8 mouse cellular contexts compared by ENCODE assay signal in genomic region chr4:108460156-108460923, GRCm38 (mm10). TPM values are rescaled to one million over a fixed set of nuclear protein-coding genes. Genes with fewer than 3 reads are reported as not detected.
DNase-seq lines count a peak whose midpoint lies in the region; ATAC-seq and TF ChIP-seq lines count a peak whose summit lies in the region.

No protein-coding gene starts in this region.

- under 1% methylated on average over 57 of the region's 59 CpGs for WGBS in forebrain, postnatal 0 days
- WGBS in lung, embryonic 15.5 days = under 1% methylated on average over 59 of the region's 59 CpGs
- 1% methylated on average over 54 of the region's 59 CpGs for WGBS in olfactory bulb, adult 2 months
- under 1% methylated on average over 59 of the region's 59 CpGs for WGBS in thymus, adult 2 months

- peak overlapping the region; percentile 95 for H3K9ac ChIP-seq in forebrain, postnatal 0 days
- H3K9ac ChIP-seq in lung, embryonic 15.5 days = peak overlapping the region; percentile 87

- no peaks in the 10 kb centered on the region for H3K9me3 ChIP-seq in forebrain, postnatal 0 days (ENCODE audit: low read length)
- no peaks in the 10 kb centered on the region for H3K9me3 ChIP-seq in lung, embryonic 15.5 days

- peak; percentile 46 for TF ChIP-seq CTCF in forebrain, postnatal 0 days (IDR thresholded peaks at IDR 0.05; ENCODE audit: low read depth)
- no peak for TF ChIP-seq CTCF in olfactory bulb, adult 2 months (IDR thresholded peaks at IDR 0.05; ENCODE audit: insufficient read depth, low read depth, low read length)
- peak; percentile 59; the same call in 1 of the 2 replicates for TF ChIP-seq CTCF in thymus, adult 2 months (IDR thresholded peaks at IDR 0.05; ENCODE audit: borderline replicate concordance, control insufficient read depth, extremely low read depth, insufficient read depth, low read length, poor library complexity)

- no peak for TF ChIP-seq POLR2A in olfactory bulb, adult 2 months (IDR thresholded peaks at IDR 0.05; ENCODE audit: insufficient read depth, low read depth, low read length)
- peak; percentile 69; the same call in 1 of the 2 replicates for TF ChIP-seq POLR2A in thymus, adult 2 months (IDR thresholded peaks at IDR 0.05; ENCODE audit: control insufficient read depth, extremely low read depth, insufficient read depth, low read length, poor library complexity)

- peak overlapping the region; percentile 73 for H3K4me2 ChIP-seq in forebrain, postnatal 0 days (ENCODE audit: low read depth)
- peak overlapping the region; percentile 93 for H3K4me2 ChIP-seq in lung, embryonic 15.5 days

- peaks cover 9% of the 10 kb centered on the region for H3K4me1 ChIP-seq in forebrain, postnatal 0 days (ENCODE audit: insufficient read depth)
- peaks cover 14% of the 10 kb centered on the region for H3K4me1 ChIP-seq in lung, embryonic 15.5 days
- no peaks in the 10 kb centered on the region for H3K4me1 ChIP-seq in olfactory bulb, adult 2 months (ENCODE audit: control insufficient read depth, insufficient read depth, low read length)
- peaks cover 2% of the 10 kb centered on the region; the same call in 1 of the 2 replicates for H3K4me1 ChIP-seq in thymus, adult 2 months (replicated peaks; ENCODE audit: control insufficient read depth, insufficient read depth, low read length)

- peak; percentile 38 for ATAC-seq in forebrain, postnatal 0 days
- peak; percentile 59 for ATAC-seq in lung, embryonic 15.5 days (ENCODE audit: borderline replicate concordance, extremely low read depth, low FRiP score, low TSS enrichment)

- peak overlapping the region; percentile 99 for H3K27ac ChIP-seq in forebrain, postnatal 0 days (ENCODE audit: low read depth, low read length)
- H3K27ac ChIP-seq in lung, embryonic 15.5 days = peak overlapping the region; percentile 97
- peak overlapping the region; percentile 6; the same call in 1 of the 2 replicates for H3K27ac ChIP-seq in olfactory bulb, adult 2 months (ENCODE audit: insufficient read depth, low read depth, low read length)
- H3K27ac ChIP-seq in thymus, adult 2 months (ENCODE audit: control insufficient read depth, insufficient read depth, low read length) = peak overlapping the region; percentile 92

- DNase-seq in MEL-GATA-1-ER (ENCODE audit: extremely low read depth, low read depth) = peak; percentile 66
- DNase-seq in cerebellum, adult 18-20 months = peak; percentile 74 to 78
- peak; percentile 73 for DNase-seq in forebrain, postnatal 0 days
- peak; percentile 62 for DNase-seq in heart, postnatal 4 days
- peak; percentile 22 for DNase-seq in layer of hippocampus, adult 9-10 months (ENCODE audit: low spot score)
- DNase-seq in thymus, adult 2 months = peak; percentile 89

- peak overlapping the region; percentile 90 for H3K4me3 ChIP-seq in forebrain, postnatal 0 days (ENCODE audit: low read depth, low read length)
- H3K4me3 ChIP-seq in lung, embryonic 15.5 days = peak overlapping the region; percentile 83
- H3K4me3 ChIP-seq in olfactory bulb, adult 2 months (ENCODE audit: insufficient read depth, low read depth, low read length) = peak overlapping the region; percentile 79
- peak overlapping the region; percentile 92 for H3K4me3 ChIP-seq in thymus, adult 2 months (ENCODE audit: control insufficient read depth, insufficient read depth, low read length)

- H3K36me3 ChIP-seq in forebrain, postnatal 0 days (ENCODE audit: insufficient read depth) = no peaks in the 10 kb centered on the region
- H3K36me3 ChIP-seq in lung, embryonic 15.5 days = no peaks in the 10 kb centered on the region
- H3K36me3 ChIP-seq in thymus, adult 2 months (ENCODE audit: control insufficient read depth, insufficient read depth, low read length) = no peaks in the 10 kb centered on the region

- H3K27me3 ChIP-seq in forebrain, postnatal 0 days (ENCODE audit: insufficient read depth, low read length) = no peaks in the 10 kb centered on the region
- no peaks in the 10 kb centered on the region for H3K27me3 ChIP-seq in lung, embryonic 15.5 days
- no peaks in the 10 kb centered on the region for H3K27me3 ChIP-seq in thymus, adult 2 months (ENCODE audit: control insufficient read depth, insufficient read depth, low read length)

RNA-seq across cellular contexts. Expression of gene Tut4, which starts 1.1 kb away (rescaled TPM):
- 87.8 and 89.2 TPM in 2 replicates for total RNA-seq in forebrain, postnatal 0 days (2014; rRNA removed)
- polyA plus RNA-seq in forebrain, postnatal 0 days (2015; fragmentation: Nextera tagmentation; extraction: Ambion mirVana) = 19.8 and 37.2 TPM in 2 replicates
- total RNA-seq in heart, postnatal 4 days (2021) = 10 to 100 TPM; 47.7 to 49.3 TPM
- 60.1 and 60.7 TPM in 2 replicates for polyA plus RNA-seq in lung, embryonic 15.5 days (2015; fragmentation: Nextera tagmentation; extraction: Ambion mirVana)
- not detected in 2 replicates for polyA plus RNA-seq in olfactory bulb, adult 2 months (2012; ENCODE audit: insufficient read depth, insufficient read length, low replicate concordance, missing spikeins)
- 93.5 and 105 TPM in 2 replicates for polyA plus RNA-seq in thymus, adult 2 months (2012; rRNA removed)

RNA-seq across cellular contexts. Expression of gene Gpx7, which starts 53.6 kb away (rescaled TPM):
- total RNA-seq in forebrain, postnatal 0 days (2014; rRNA removed) = 24.1 and 38.5 TPM in 2 replicates
- polyA plus RNA-seq in forebrain, postnatal 0 days (2015; fragmentation: Nextera tagmentation; extraction: Ambion mirVana) = 37.5 and 46.4 TPM in 2 replicates
- 10 to 100 TPM; 27.5 to 30.6 TPM for total RNA-seq in heart, postnatal 4 days (2021)
- 86.3 and 88.2 TPM in 2 replicates for polyA plus RNA-seq in lung, embryonic 15.5 days (2015; fragmentation: Nextera tagmentation; extraction: Ambion mirVana)
- polyA plus RNA-seq in olfactory bulb, adult 2 months (2012; ENCODE audit: insufficient read depth, insufficient read length, low replicate concordance, missing spikeins) = not detected in 2 replicates
- 3.7 and 4.7 TPM in 2 replicates for polyA plus RNA-seq in thymus, adult 2 months (2012; rRNA removed)

Comparison
In these comparisons a context has a peak if more than half of its experiments do, and no peak if none do; other contexts are left out.
1. Peak in every context shown above with its lines: DNase-seq, ATAC-seq, H3K4me3 ChIP-seq and H3K27ac ChIP-seq.
2. DNase-seq: peak in every context shown above with its lines; median percentile 89 in thymus, adult 2 months; 76 in cerebellum, adult 18-20 months; 73 in forebrain, postnatal 0 days; 66 in MEL-GATA-1-ER; 62 in heart, postnatal 4 days; 22 in layer of hippocampus, adult 9-10 months.
3. H3K27ac ChIP-seq: peak in every context shown above with its lines; median percentile 99 in forebrain, postnatal 0 days; 97 in lung, embryonic 15.5 days; 92 in thymus, adult 2 months; 6 in olfactory bulb, adult 2 months.